Mouse (Mus musculus): ENCODE results near the gene Ube2l3. TPM values are rescaled to one million over a fixed set of nuclear protein-coding genes. Genes with fewer than 3 reads are reported as not detected.

Ube2l3 gene
- polyA plus RNA-seq (2015; fragmentation: Nextera tagmentation; extraction: Ambion mirVana) = 276 and 278 TPM in 2 replicates

DNA sequence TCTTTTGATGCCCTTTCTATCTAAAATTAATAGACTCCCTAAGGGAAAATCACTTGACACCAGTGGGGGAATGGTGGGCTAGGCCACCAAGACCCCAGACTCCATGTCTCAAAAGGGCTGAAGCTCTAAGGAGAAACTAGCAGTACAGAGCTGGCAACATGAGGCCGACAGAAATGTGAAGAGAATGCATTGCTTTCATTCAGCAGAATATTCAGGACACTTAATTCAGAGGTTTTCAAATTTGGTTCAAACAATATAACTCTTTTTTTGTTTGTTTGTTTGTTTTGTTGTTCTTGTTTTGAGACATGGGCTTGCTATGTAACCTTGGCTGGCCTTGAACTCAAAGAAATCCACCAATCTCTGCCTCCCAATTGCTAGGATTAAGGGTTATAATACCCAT, at the start of gene Ube2l3:
Gene Ube2l3 (minus strand): TSS at position 101 of the 400 bp plus-strand sequence.
- TF ChIP-seq CTCF (IDR thresholded peaks at IDR 0.05; ENCODE audit: low read depth) (no peak), EP300 (optimal IDR thresholded peaks at IDR 0.05) (no peak)
- WGBS = 83% methylated on average over 1 of the region's 1 CpGs

DNA sequence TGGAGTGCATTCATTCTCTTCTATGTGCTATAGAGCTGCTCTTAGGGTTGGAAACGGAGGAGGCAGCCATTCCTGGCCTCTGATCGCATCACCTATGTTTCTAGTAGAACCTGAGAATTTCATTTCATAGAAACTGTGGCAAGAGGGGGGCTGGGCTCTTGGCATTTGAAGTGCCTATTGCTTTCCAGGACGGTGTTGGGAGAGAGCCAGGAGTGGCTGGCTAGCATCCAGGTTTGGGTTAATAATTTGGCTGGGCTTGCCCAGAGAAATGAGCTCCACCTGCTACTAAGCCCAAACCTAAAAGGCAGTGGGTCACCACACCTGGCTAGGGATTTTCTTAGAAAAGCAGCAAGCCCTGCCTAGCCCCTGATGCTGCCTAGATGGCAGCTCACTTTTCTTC, 49.1 kb upstream of the Ube2l3 start:
- no peaks in the 10 kb centered on the region for H3K27me3 ChIP-seq (ENCODE audit: control insufficient read depth, insufficient read depth, low read length)
- TF ChIP-seq EP300 (optimal IDR thresholded peaks at IDR 0.05) = no peak
- no peak for TF ChIP-seq CTCF (IDR thresholded peaks at IDR 0.05; ENCODE audit: low read depth)
- no peak overlapping the region for H3K27ac ChIP-seq (replicated peaks)
- H3K4me2 ChIP-seq (replicated peaks; ENCODE audit: low read depth) = no peak overlapping the region
- 0 out of 2 replicates have a peak, but pooled peaks cover 7% of the 10 kb centered on the region for H3K4me1 ChIP-seq (replicated peaks; ENCODE audit: control insufficient read depth, insufficient read depth)
- no peak overlapping the region for H3K9ac ChIP-seq (ENCODE audit: low read length)
- H3K36me3 ChIP-seq (ENCODE audit: control insufficient read depth, insufficient read depth, low read length) = no peaks in the 10 kb centered on the region
- ATAC-seq (ENCODE audit: low FRiP score, low TSS enrichment) = no peak
- WGBS = 25% methylated on average over 3 of the region's 3 CpGs
- peak; percentile 86 for DNase-seq (ENCODE audit: low spot score)
- no peaks in the 10 kb centered on the region for H3K9me3 ChIP-seq (ENCODE audit: control insufficient read depth, low read length)
- no peak overlapping the region for H3K4me3 ChIP-seq (ENCODE audit: low read depth, low read length)

More for the DNA sequence above, at the start of gene Ube2l3:
- no peaks in the 10 kb centered on the region for H3K9me3 ChIP-seq (ENCODE audit: control insufficient read depth, low read length)
- H3K4me1 ChIP-seq (replicated peaks; ENCODE audit: control insufficient read depth, insufficient read depth) = 0 out of 2 replicates have a peak, but pooled peaks cover 4% of the 10 kb centered on the region
- no peaks in the 10 kb centered on the region for H3K27me3 ChIP-seq (ENCODE audit: control insufficient read depth, insufficient read depth, low read length)
- H3K36me3 ChIP-seq (ENCODE audit: control insufficient read depth, insufficient read depth, low read length) = no peaks in the 10 kb centered on the region
- ATAC-seq (ENCODE audit: low FRiP score, low TSS enrichment) = no peak
- no peak for DNase-seq (ENCODE audit: low spot score)
- H3K9ac ChIP-seq (ENCODE audit: low read length) = peak within 1 kb of the TSS; percentile 99
- H3K4me3 ChIP-seq (ENCODE audit: low read depth, low read length) = peak within 1 kb of the TSS; percentile 91
- peak within 1 kb of the TSS; percentile 68 for H3K4me2 ChIP-seq (replicated peaks; ENCODE audit: low read depth)
- H3K27ac ChIP-seq (replicated peaks) = peak within 1 kb of the TSS; percentile 84; the same call in 1 of the 2 replicates

DNA sequence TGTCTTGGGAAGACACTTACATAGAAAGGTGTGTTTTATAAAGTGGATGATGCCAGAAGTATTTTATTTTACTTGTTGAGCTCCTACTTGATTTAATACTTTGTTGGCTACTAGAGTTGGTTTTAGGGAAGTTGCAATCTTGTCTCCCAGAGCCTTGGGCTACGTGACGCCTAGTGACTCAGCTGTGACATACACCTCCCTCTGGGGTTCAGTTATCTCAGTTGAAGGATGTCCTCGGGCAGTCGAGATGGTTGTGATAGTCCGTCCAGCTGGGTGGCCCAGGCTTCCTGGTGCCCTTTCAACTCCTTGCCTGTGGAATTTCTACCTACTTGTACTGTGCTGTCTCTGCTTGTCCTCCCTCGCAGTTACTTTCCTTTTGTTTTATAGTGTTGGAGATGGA, 46.7 kb upstream of the Ube2l3 start:
- ATAC-seq (ENCODE audit: low FRiP score, low TSS enrichment) (no peak), DNase-seq (ENCODE audit: low spot score) (no peak)
- no peak overlapping the region for H3K9ac ChIP-seq (ENCODE audit: low read length)
- TF ChIP-seq CTCF (IDR thresholded peaks at IDR 0.05; ENCODE audit: low read depth) (no peak), EP300 (optimal IDR thresholded peaks at IDR 0.05) (no peak)
- H3K9me3 ChIP-seq (ENCODE audit: control insufficient read depth, low read length) = no peaks in the 10 kb centered on the region
- no peaks in the 10 kb centered on the region for H3K27me3 ChIP-seq (ENCODE audit: control insufficient read depth, insufficient read depth, low read length)
- H3K36me3 ChIP-seq (ENCODE audit: control insufficient read depth, insufficient read depth, low read length) = no peaks in the 10 kb centered on the region
- no peak overlapping the region for H3K27ac ChIP-seq (replicated peaks)
- whole genome bisulfite sequencing = 37% methylated on average over 6 of the region's 6 CpGs
- H3K4me3 ChIP-seq (ENCODE audit: low read depth, low read length) = no peak overlapping the region
- no peak overlapping the region for H3K4me2 ChIP-seq (replicated peaks; ENCODE audit: low read depth)
- H3K4me1 ChIP-seq (replicated peaks; ENCODE audit: control insufficient read depth, insufficient read depth) = 0 out of 2 replicates have a peak, but pooled peaks cover 6% of the 10 kb centered on the region

DNA sequence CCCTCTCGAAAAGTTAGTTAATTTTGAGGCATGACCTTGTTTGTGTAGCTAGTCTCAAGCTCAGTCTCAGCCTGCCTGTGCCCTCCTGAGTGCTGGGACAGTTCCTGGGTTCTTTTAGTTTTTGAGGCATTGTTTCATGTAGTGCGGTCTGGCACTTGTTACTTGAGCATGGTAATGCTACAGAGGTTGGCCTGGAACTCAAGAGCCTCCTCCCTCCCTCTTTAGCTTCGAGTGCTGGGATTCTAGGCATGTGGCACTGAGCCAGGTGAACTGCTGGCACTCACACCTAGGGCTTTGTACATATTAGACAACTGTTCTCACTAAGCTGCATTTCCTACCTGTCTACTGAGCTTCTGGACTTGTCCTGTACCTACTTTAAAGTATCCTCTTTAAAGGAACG, 45.3 kb upstream of the Ube2l3 start:
- Histone ChIP-seq H3K4me3 (ENCODE audit: low read depth, low read length) (no peak overlapping the region), H3K9me3 (ENCODE audit: control insufficient read depth, low read length) (no peaks in the 10 kb centered on the region), H3K9ac (ENCODE audit: low read length) (no peak overlapping the region), H3K36me3 (ENCODE audit: control insufficient read depth, insufficient read depth, low read length) (no peaks in the 10 kb centered on the region), H3K27ac (replicated peaks) (no peak overlapping the region), H3K4me2 (replicated peaks; ENCODE audit: low read depth) (no peak overlapping the region), H3K27me3 (ENCODE audit: control insufficient read depth, insufficient read depth, low read length) (no peaks in the 10 kb centered on the region), H3K4me1 (replicated peaks; ENCODE audit: control insufficient read depth, insufficient read depth) (0 out of 2 replicates have a peak, but pooled peaks cover 3% of the 10 kb centered on the region)
- ATAC-seq (ENCODE audit: low FRiP score, low TSS enrichment) (no peak), DNase-seq (ENCODE audit: low spot score) (peak; percentile 66)
- 39% methylated on average over 4 of the region's 4 CpGs for WGBS
- TF ChIP-seq EP300 (optimal IDR thresholded peaks at IDR 0.05) (no peak), CTCF (IDR thresholded peaks at IDR 0.05; ENCODE audit: low read depth) (no peak)

DNA sequence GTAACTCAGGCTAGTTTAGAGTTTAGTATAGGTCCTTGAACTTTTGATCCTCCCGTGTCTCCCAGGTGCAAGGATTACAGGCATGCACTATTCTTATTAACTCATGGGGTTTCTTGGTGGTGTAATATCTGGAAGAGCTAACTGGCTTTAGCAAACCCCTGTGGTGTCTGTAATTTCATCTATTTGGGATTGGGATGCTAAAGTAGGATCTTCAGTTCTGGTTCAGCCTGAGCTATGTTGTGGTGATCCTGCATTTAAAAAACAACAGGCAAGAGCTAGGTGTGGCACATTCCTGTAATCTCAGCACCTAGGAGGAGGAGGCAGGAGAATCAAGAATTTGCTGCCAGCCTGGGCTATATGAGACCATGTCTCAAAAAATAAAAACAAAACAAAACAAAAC, 42.5 kb upstream of the Ube2l3 start:
- H3K36me3 ChIP-seq (ENCODE audit: control insufficient read depth, insufficient read depth, low read length) = no peaks in the 10 kb centered on the region
- no peak for DNase-seq (ENCODE audit: low spot score)
- no peak overlapping the region for H3K27ac ChIP-seq (replicated peaks)
- no peak for ATAC-seq (ENCODE audit: low FRiP score, low TSS enrichment)
- no peak overlapping the region for H3K4me3 ChIP-seq (ENCODE audit: low read depth, low read length)
- H3K27me3 ChIP-seq (ENCODE audit: control insufficient read depth, insufficient read depth, low read length) = no peaks in the 10 kb centered on the region
- H3K4me1 ChIP-seq (replicated peaks; ENCODE audit: control insufficient read depth, insufficient read depth) = no peaks in the 10 kb centered on the region; the same call in 1 of the 2 replicates
- H3K9ac ChIP-seq (ENCODE audit: low read length) = no peak overlapping the region
- no peak overlapping the region for H3K4me2 ChIP-seq (replicated peaks; ENCODE audit: low read depth)
- 70% methylated on average over 1 of the region's 1 CpGs for WGBS
- TF ChIP-seq EP300 (optimal IDR thresholded peaks at IDR 0.05) (no peak), CTCF (IDR thresholded peaks at IDR 0.05; ENCODE audit: low read depth) (no peak)
- no peaks in the 10 kb centered on the region for H3K9me3 ChIP-seq (ENCODE audit: control insufficient read depth, low read length)

DNA sequence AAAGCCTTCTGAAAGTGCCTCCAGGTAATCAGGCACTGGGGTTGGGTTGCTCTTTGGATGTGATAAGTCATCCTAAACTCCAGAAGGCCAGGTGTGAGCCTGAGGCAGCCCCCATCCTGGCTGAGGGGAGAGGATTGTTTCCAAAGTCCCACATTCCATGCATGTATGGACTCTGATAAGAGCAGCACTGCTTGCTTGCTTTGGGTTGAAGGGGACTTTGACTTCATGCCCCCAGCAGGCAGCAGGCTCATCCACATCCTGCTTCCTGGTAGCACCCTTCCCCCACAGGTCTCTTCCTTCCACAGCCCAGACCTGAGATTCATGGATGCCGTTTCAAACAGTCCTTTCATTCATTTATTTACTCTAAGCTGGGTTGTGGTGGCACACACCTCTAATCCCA, 41.3 kb upstream of the Ube2l3 start:
- Histone ChIP-seq H3K27me3 (ENCODE audit: control insufficient read depth, insufficient read depth, low read length) (no peaks in the 10 kb centered on the region), H3K36me3 (ENCODE audit: control insufficient read depth, insufficient read depth, low read length) (no peaks in the 10 kb centered on the region), H3K9me3 (ENCODE audit: control insufficient read depth, low read length) (no peaks in the 10 kb centered on the region), H3K9ac (ENCODE audit: low read length) (no peak overlapping the region), H3K4me1 (replicated peaks; ENCODE audit: control insufficient read depth, insufficient read depth) (no peaks in the 10 kb centered on the region; the same call in 1 of the 2 replicates), H3K4me2 (replicated peaks; ENCODE audit: low read depth) (no peak overlapping the region), H3K27ac (replicated peaks) (no peak overlapping the region), H3K4me3 (ENCODE audit: low read depth, low read length) (no peak overlapping the region)
- no peak for TF ChIP-seq CTCF (IDR thresholded peaks at IDR 0.05; ENCODE audit: low read depth)
- no peak for TF ChIP-seq EP300 (optimal IDR thresholded peaks at IDR 0.05)
- WGBS = 12% methylated on average over 1 of the region's 1 CpGs
- peak; percentile 52 for ATAC-seq (ENCODE audit: low FRiP score, low TSS enrichment)
- no peak for DNase-seq (ENCODE audit: low spot score)

Measured in stomach, postnatal 0 days (tissue).